Mouse (Mus musculus): ENCODE results near the gene Zbtb32. TPM values are rescaled to one million over a fixed set of nuclear protein-coding genes. Genes with fewer than 3 reads are reported as not detected.

Gene Zbtb32
- total and polyA plus RNA-seq, 3 experiments = 173 to 183 (median 178) TPM

- Histone ChIP-seq H3K79me2 (replicated peaks; ENCODE audit: control insufficient read depth, extremely low read depth, insufficient read depth, poor library complexity, severe bottlenecking) (peaks cover 24% of the 10 kb centered on the region), H3K27ac (ENCODE audit: insufficient read depth, low read depth) (no peak overlapping the region), H3K9ac (ENCODE audit: insufficient read depth, low read depth) (no peak overlapping the region), H3K9me3 (replicated peaks; ENCODE audit: low read length) (no peaks in the 10 kb centered on the region), H3K4me3 (replicated peaks in 1 of 3; ENCODE audit: low read depth in 2 of 3, low read length in 2 of 3, poor library complexity in 1 of 3) (no peak overlapping the region), H3K4me2 (ENCODE audit: insufficient read depth, low read depth, poor library complexity, severe bottlenecking) (no peak overlapping the region; the same call in 1 of the 2 replicates), H3K27me3 (replicated peaks) (no peaks in the 10 kb centered on the region), H3K36me3 (replicated peaks in 1 of 2; ENCODE audit: control insufficient read depth in 1 of 2, insufficient read depth in 1 of 2, low read length in 1 of 2) (peaks cover 19 to 31% of the 10 kb centered on the region in 2 experiments), H3K4me1 (ENCODE audit: control insufficient read depth in 1 of 2, insufficient read depth in 2 of 2) (peaks cover 16 to 35% of the 10 kb centered on the region in 2 experiments)
- in situ Hi-C loops (cut with MboI; ENCODE audit: low pct_ligation_motif_present, low pct_unique_long_range_greater_than_20kb, low sequenced_read_pairs) (no loop called here), dilution Hi-C loops (cut with MboI; ENCODE audit: extremely low pct_ligation_motif_present, extremely low pct_unique_long_range_greater_than_20kb, low sequenced_read_pairs) (no loop called here)
- DNase-seq (ENCODE audit: extremely low read depth) = no peak
- TF ChIP-seq CHD1 (IDR thresholded peaks at IDR 0.05; ENCODE audit: low read depth, low read length) (no peak), JUND (conservative IDR thresholded peaks at IDR 0.05; ENCODE audit: low read depth, low read length) (no peak), ETS1 (conservative IDR thresholded peaks at IDR 0.05; ENCODE audit: low read depth, low read length) (no peak), SMC3 (IDR thresholded peaks at IDR 0.05; ENCODE audit: low read depth, low read length) (no peak), ZMIZ1 (IDR thresholded peaks at IDR 0.05; ENCODE audit: low read depth, low read length) (no peak), MAZ (IDR thresholded peaks at IDR 0.05; ENCODE audit: low read depth, low read length) (no peak), PAX5 (IDR thresholded peaks at IDR 0.05; ENCODE audit: low read length) (no peak), RCOR1 (conservative IDR thresholded peaks at IDR 0.05; ENCODE audit: low read depth, low read length) (no peak), USF1 (IDR thresholded peaks at IDR 0.05; ENCODE audit: low read depth, low read length) (no peak), MEF2A (IDR thresholded peaks at IDR 0.05; ENCODE audit: borderline replicate concordance, low read depth, low read length) (no peak), MAX (IDR thresholded peaks at IDR 0.05; ENCODE audit: low read length) (no peak), EP300 (IDR thresholded peaks at IDR 0.05; ENCODE audit: low read length) (no peak), TCF12 (IDR thresholded peaks at IDR 0.05; ENCODE audit: low read depth, low read length) (no peak)
These were observed 27.9 kb upstream of the Zbtb32 start for GRCm38 (mm10) chr7:30626647-30627046.

- H3K27me3 ChIP-seq (replicated peaks) = no peaks in the 10 kb centered on the region
- H3K9ac ChIP-seq (ENCODE audit: insufficient read depth, low read depth) = peak within 1 kb of the TSS; percentile 67
- in situ Hi-C loops (cut with MboI; ENCODE audit: low pct_ligation_motif_present, low pct_unique_long_range_greater_than_20kb, low sequenced_read_pairs) (no loop called here), dilution Hi-C loops (cut with MboI; ENCODE audit: extremely low pct_ligation_motif_present, extremely low pct_unique_long_range_greater_than_20kb, low sequenced_read_pairs) (no loop called here)
- peak; percentile 94 for DNase-seq (ENCODE audit: extremely low read depth)
- H3K4me1 ChIP-seq (ENCODE audit: control insufficient read depth in 1 of 2, insufficient read depth in 2 of 2) = peaks cover 16 to 35% of the 10 kb centered on the region in 2 experiments
- peaks cover 22 to 38% of the 10 kb centered on the region in 2 experiments for H3K36me3 ChIP-seq (replicated peaks in 1 of 2; ENCODE audit: control insufficient read depth in 1 of 2, insufficient read depth in 1 of 2, low read length in 1 of 2)
- peak within 1 kb of the TSS; percentile 66 to 99 (median 70) for H3K4me3 ChIP-seq (replicated peaks in 1 of 3; ENCODE audit: low read depth in 2 of 3, low read length in 2 of 3, poor library complexity in 1 of 3)
- H3K27ac ChIP-seq (ENCODE audit: insufficient read depth, low read depth) = no peak within 1 kb of the TSS
- H3K79me2 ChIP-seq (replicated peaks; ENCODE audit: control insufficient read depth, extremely low read depth, insufficient read depth, poor library complexity, severe bottlenecking) = peaks cover 30% of the 10 kb centered on the region
- H3K9me3 ChIP-seq (replicated peaks; ENCODE audit: low read length) = no peaks in the 10 kb centered on the region
- H3K4me2 ChIP-seq (ENCODE audit: insufficient read depth, low read depth, poor library complexity, severe bottlenecking) = peak within 1 kb of the TSS; percentile 88
- TF ChIP-seq POLR2A (IDR thresholded peaks at IDR 0.05; ENCODE audit: low read depth, low read length) (peak; percentile 89), HCFC1 (IDR thresholded peaks at IDR 0.05; ENCODE audit: low read depth, low read length) (peak; percentile 88), ZKSCAN1 (IDR thresholded peaks at IDR 0.05; ENCODE audit: borderline replicate concordance, low read depth, low read length) (no peak), USF2 (conservative IDR thresholded peaks at IDR 0.05; ENCODE audit: low read depth, low read length) (no peak), ELF1 (IDR thresholded peaks at IDR 0.05; ENCODE audit: low read depth, low read length) (peak; percentile 89), ZMIZ1 (IDR thresholded peaks at IDR 0.05; ENCODE audit: low read depth, low read length) (no peak), JUN (IDR thresholded peaks at IDR 0.05; ENCODE audit: insufficient read depth, low read depth, low read length) (no peak), ETS1 (conservative IDR thresholded peaks at IDR 0.05; ENCODE audit: low read depth, low read length) (no peak), MYC (IDR thresholded peaks at IDR 0.05; ENCODE audit: low read depth, low read length) (0 out of 2 replicates have a peak, but pooled peaks have one; percentile 36), KAT2A (IDR thresholded peaks at IDR 0.05; ENCODE audit: insufficient replicate concordance, low read length) (peak; percentile 66; the same call in 1 of the 2 replicates), GABPA (IDR thresholded peaks at IDR 0.05; ENCODE audit: insufficient replicate concordance, low read depth, low read length) (peak; percentile 61), EP300 (IDR thresholded peaks at IDR 0.05; ENCODE audit: low read length) (no peak), SMC3 (IDR thresholded peaks at IDR 0.05; ENCODE audit: low read depth, low read length) (no peak), CTCF (conservative IDR thresholded peaks at IDR 0.05 in 1 of 2, IDR thresholded peaks at IDR 0.05 in 1 of 2; ENCODE audit: low read depth in 2 of 2, low read length in 2 of 2) (no peak), MEF2A (IDR thresholded peaks at IDR 0.05; ENCODE audit: borderline replicate concordance, low read depth, low read length) (no peak), MAFK (IDR thresholded peaks at IDR 0.05; ENCODE audit: insufficient replicate concordance, low read length) (no peak), USF1 (IDR thresholded peaks at IDR 0.05; ENCODE audit: low read depth, low read length) (no peak), BHLHE40 (IDR thresholded peaks at IDR 0.05; ENCODE audit: low read depth, low read length) (no peak), NRF1 (IDR thresholded peaks at IDR 0.05; ENCODE audit: low read depth, low read length) (no peak), TBP (conservative IDR thresholded peaks at IDR 0.05; ENCODE audit: low read depth, low read length) (peak; percentile 82), MXI1 (IDR thresholded peaks at IDR 0.05; ENCODE audit: low read depth, low read length) (peak; percentile 52; the same call in 1 of the 2 replicates), E2F4 (IDR thresholded peaks at IDR 0.05; ENCODE audit: insufficient replicate concordance, low read depth, low read length) (no peak), POLR2AphosphoS2 (IDR thresholded peaks at IDR 0.05; ENCODE audit: low read depth, low read length) (no peak), CHD1 (IDR thresholded peaks at IDR 0.05; ENCODE audit: low read depth, low read length) (no peak)
These were observed 27.0 kb upstream of the Zbtb32 start, which contains the start of gene Cox6b1 for GRCm38 (mm10) chr7:30625530-30626384. Gene Cox6b1 (minus strand): TSS chr7:30626151.

Data from CH12.LX (cell line).